20 mouse cellular contexts compared by ENCODE assay signal in genomic region chr10:97668656-97669055, GRCm38 (mm10). TPM values are rescaled to one million over a fixed set of nuclear protein-coding genes. Genes with fewer than 3 reads are reported as not detected.
DNase-seq lines count a peak whose midpoint lies in the region; ATAC-seq and TF ChIP-seq lines count a peak whose summit lies in the region.
"Had no signal": no experiment of that assay in that cellular context is flagged by ENCODE, and none has a peak within 500 bp of the region (broad histone marks: within the 10 kb centered on the region; RNA-seq: fewer than 3 reads in every experiment).

No protein-coding gene starts in this region.

- no peak overlapping the region for H3K9ac ChIP-seq in heart, adult 2 months (ENCODE audit: low read depth, low read length)
- H3K9ac ChIP-seq in lung, embryonic 14.5 days: no peak overlapping the region
- H3K9ac ChIP-seq in liver, embryonic 11.5 days (ENCODE audit: low read depth, low read length): no peak overlapping the region
- H3K9ac ChIP-seq: forebrain, postnatal 0 days; hindbrain, embryonic 14.5 days had no signal

- 56% methylated on average over 4 of the region's 4 CpGs for WGBS in heart, adult 2 months
- WGBS in lung, embryonic 14.5 days: 40% methylated on average over 4 of the region's 4 CpGs
- WGBS in liver, embryonic 11.5 days: 63% methylated on average over 4 of the region's 4 CpGs

- intact Hi-C loops in heart, adult 2 months (cut with DNase I): loop anchor here (5.0 kb wide), 1 partner anchor 101 kb away; the partner anchor contains the start of gene Lum

- no peak overlapping the region for H3K4me3 ChIP-seq in heart, adult 2 months
- H3K4me3 ChIP-seq in lung, embryonic 14.5 days (ENCODE audit: low read depth, low read length): no peak overlapping the region
- no peak overlapping the region for H3K4me3 ChIP-seq in liver, embryonic 11.5 days (ENCODE audit: low read depth, low read length)
- H3K4me3 ChIP-seq: midbrain, embryonic 10.5 days had no signal

- no peak for TF ChIP-seq EP300 in heart, adult 2 months (IDR thresholded peaks at IDR 0.05; ENCODE audit: insufficient read depth, low read depth, low read length)

- no peaks in the 10 kb centered on the region; the same call in 1 of the 2 replicates for H3K4me1 ChIP-seq in heart, adult 2 months (ENCODE audit: control insufficient read depth, insufficient read depth, low read length)
- H3K4me1 ChIP-seq in lung, embryonic 14.5 days (ENCODE audit: insufficient read depth): 0 out of 2 replicates have a peak, but pooled peaks cover 2% of the 10 kb centered on the region
- H3K4me1 ChIP-seq in liver, embryonic 11.5 days (replicated peaks; ENCODE audit: control insufficient read depth, insufficient read depth, low read length): no peaks in the 10 kb centered on the region

- TF ChIP-seq POLR2A in heart, adult 2 months (IDR thresholded peaks at IDR 0.05; ENCODE audit: insufficient read depth, low read depth, low read length): no peak

- H3K36me3 ChIP-seq in heart, adult 2 months (ENCODE audit: control insufficient read depth, insufficient read depth, low read length): no peaks in the 10 kb centered on the region
- no peaks in the 10 kb centered on the region for H3K36me3 ChIP-seq in lung, embryonic 14.5 days (ENCODE audit: insufficient read depth)
- H3K36me3 ChIP-seq in liver, embryonic 11.5 days (ENCODE audit: control insufficient read depth, insufficient read depth, low read length): no peaks in the 10 kb centered on the region
- H3K36me3 ChIP-seq: G1E; midbrain, embryonic 10.5 days had no signal

- no peaks in the 10 kb centered on the region for H3K27me3 ChIP-seq in heart, adult 2 months (ENCODE audit: control insufficient read depth, insufficient read depth, low read length)
- H3K27me3 ChIP-seq in lung, embryonic 14.5 days (ENCODE audit: insufficient read depth, low read length): no peaks in the 10 kb centered on the region
- H3K27me3 ChIP-seq in liver, embryonic 11.5 days (replicated peaks; ENCODE audit: control insufficient read depth, insufficient read depth, low read length): no peaks in the 10 kb centered on the region

- ATAC-seq in lung, embryonic 14.5 days (ENCODE audit: insufficient read depth): no peak
- ATAC-seq in liver, embryonic 11.5 days (replicated peaks; ENCODE audit: low FRiP score): no peak
- ATAC-seq: forebrain, postnatal 0 days; lung, postnatal 0 days had no signal

- H3K9me3 ChIP-seq in lung, embryonic 14.5 days (ENCODE audit: low read depth, low read length): no peaks in the 10 kb centered on the region
- H3K9me3 ChIP-seq in liver, embryonic 11.5 days (ENCODE audit: control insufficient read depth, low read length): no peaks in the 10 kb centered on the region

- H3K79me2 ChIP-seq in heart, adult 2 months (replicated peaks; ENCODE audit: control insufficient read depth, insufficient read depth, low read length): no peaks in the 10 kb centered on the region

- peak; percentile 4 to 16 for DNase-seq in heart, adult 2 months
- DNase-seq in heart, adult 8-10 months (ENCODE audit: low spot score): no peak
- peak; percentile 39 for DNase-seq in lung, embryonic 14.5 days
- DNase-seq in lung, postnatal 14 days: no peak
- DNase-seq in heart, postnatal 4 days: peak; percentile 5
- no peak for DNase-seq in spleen, adult 12 weeks (ENCODE audit: low spot score)
- DNase-seq in liver, embryonic 11.5 days (ENCODE audit: low spot score): no peak
- DNase-seq: cerebellum, adult 2 months; forebrain, postnatal 0 days; kidney, postnatal 25 days; liver; spleen, adult 18-20 months had no signal

- H3K4me2 ChIP-seq in lung, embryonic 14.5 days: no peak overlapping the region
- H3K4me2 ChIP-seq in liver, embryonic 11.5 days: no peak overlapping the region
- H3K4me2 ChIP-seq: hindbrain, embryonic 14.5 days had no signal

- TF ChIP-seq CTCF in heart, adult 2 months (IDR thresholded peaks at IDR 0.05): no peak
- TF ChIP-seq CTCF in lung, embryonic 14.5 days (IDR thresholded peaks at IDR 0.05; ENCODE audit: low read depth): no peak

- no peak overlapping the region for H3K27ac ChIP-seq in heart, adult 2 months
- H3K27ac ChIP-seq in lung, embryonic 14.5 days (ENCODE audit: low read depth): peak overlapping the region; percentile 16; the same call in 1 of the 2 replicates
- no peak overlapping the region for H3K27ac ChIP-seq in liver, embryonic 11.5 days (ENCODE audit: low read depth, low read length)
- H3K27ac ChIP-seq: hindbrain, embryonic 14.5 days; midbrain, embryonic 10.5 days had no signal

RNA-seq across cellular contexts. Expression of gene Ccer1, which starts 24.2 kb away (rescaled TPM):
- total RNA-seq in heart, adult 2 months (2021): not detected
- polyA plus RNA-seq in heart, adult 2 months (2012; rRNA removed): 0.15 TPM in 1 of 2 replicates, not detected in the other
- total RNA-seq in heart, adult 8-10 months (2022): not detected
- not detected in 2 replicates for polyA plus RNA-seq in lung, embryonic 14.5 days (2014; fragmentation: Nextera tagmentation; extraction: Ambion mirVana)
- total RNA-seq in heart, postnatal 4 days (2021): not detected
- polyA plus RNA-seq in liver, embryonic 11.5 days (2014; fragmentation: Nextera tagmentation; extraction: Ambion mirVana): not detected in 2 replicates
- total RNA-seq: forebrain, postnatal 0 days; gastrocnemius, postnatal 4 days; layer of hippocampus, postnatal 25 days had no signal
- polyA plus RNA-seq: C2C12; cerebellum, adult 2 months; forebrain, postnatal 0 days; G1E; hindbrain, embryonic 14.5 days; lung, postnatal 0 days; midbrain, embryonic 10.5 days; thymus, postnatal 0 days had no signal

RNA-seq across cellular contexts. Expression of gene Epyc, which starts 24.8 kb away (rescaled TPM):
- total RNA-seq in heart, adult 2 months (2021): under 1 TPM; 0.42 to 0.61 TPM
- polyA plus RNA-seq in heart, adult 2 months (2012; rRNA removed): 0.70 and 1.9 TPM in 2 replicates
- total RNA-seq in heart, adult 8-10 months (2022): under 1 TPM; 0.24 to 0.55 (median 0.31) TPM
- 1.7 and 1.9 TPM in 2 replicates for polyA plus RNA-seq in lung, embryonic 14.5 days (2014; fragmentation: Nextera tagmentation; extraction: Ambion mirVana)
- total RNA-seq in heart, postnatal 4 days (2021): under 1 TPM in 1 of 2 experiments, not detected in 1; 0.24 TPM
- 0.48 and 0.63 TPM in 2 replicates for polyA plus RNA-seq in liver, embryonic 11.5 days (2014; fragmentation: Nextera tagmentation; extraction: Ambion mirVana)
- total RNA-seq: layer of hippocampus, postnatal 25 days had no signal
- polyA plus RNA-seq: C2C12; G1E; lung, postnatal 0 days had no signal

RNA-seq across cellular contexts. Expression of gene C030005K15Rik, which starts 57.9 kb away (rescaled TPM):
- total RNA-seq in heart, adult 2 months (2021): not detected
- polyA plus RNA-seq in heart, adult 2 months (2012; rRNA removed): not detected in 2 replicates
- not detected for total RNA-seq in heart, adult 8-10 months (2022)
- polyA plus RNA-seq in lung, embryonic 14.5 days (2014; fragmentation: Nextera tagmentation; extraction: Ambion mirVana): not detected in 2 replicates
- total RNA-seq in heart, postnatal 4 days (2021): not detected
- not detected in 2 replicates for polyA plus RNA-seq in liver, embryonic 11.5 days (2014; fragmentation: Nextera tagmentation; extraction: Ambion mirVana)
- total RNA-seq: forebrain, postnatal 0 days; G1E; gastrocnemius, postnatal 4 days had no signal
- polyA plus RNA-seq: C2C12; cerebellum, adult 2 months; forebrain, postnatal 0 days; G1E; hindbrain, embryonic 14.5 days; lung, postnatal 0 days; midbrain, embryonic 10.5 days; thymus, postnatal 0 days had no signal

Comparison
In these comparisons a context has a peak if more than half of its experiments do, and no peak if none do; other contexts are left out.
1. DNase-seq: peak in heart, adult 2 months (2 of 2), lung, embryonic 14.5 days (single experiment) and heart, postnatal 4 days (single experiment); none in heart, adult 8-10 months (single experiment), lung, postnatal 14 days (single experiment), spleen, adult 12 weeks (single experiment) and liver, embryonic 11.5 days (single experiment).